Mouse (Mus musculus) ovary, postnatal 10 days (tissue): ENCODE measurements at regions not wholly inside any gene's neighbourhood (a gene's known extent, or its start where the extent isn't known, plus 50 kb on each side); places are given as distances from the start of the nearest gene placed in this dataset.

Experiments
- DNase-seq: peaks from one replicate; pipeline ENCODE4 v3.0.0; 2022; ENCODE audit warnings: low spot score

DNA sequence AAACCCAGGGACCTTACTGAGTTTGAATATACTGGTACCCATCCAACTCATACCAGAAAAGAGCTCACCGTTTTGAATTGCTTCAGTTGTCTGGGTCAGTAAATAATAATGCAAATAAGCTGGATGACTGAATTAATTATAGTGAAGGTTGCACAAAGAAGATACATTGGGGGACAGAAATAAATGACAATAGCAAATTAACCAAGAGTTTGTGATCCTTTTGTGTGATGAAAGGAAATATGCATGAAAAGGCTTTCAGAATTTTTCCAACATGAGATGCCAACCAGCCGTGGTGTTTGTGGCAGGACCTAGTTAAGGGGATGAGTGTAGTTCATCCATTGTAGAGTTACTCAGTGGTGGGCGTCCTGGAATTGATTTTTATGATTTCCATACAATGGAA, 186.5 kb upstream of the Pik3r1 start:
- no peak for DNase-seq

DNA sequence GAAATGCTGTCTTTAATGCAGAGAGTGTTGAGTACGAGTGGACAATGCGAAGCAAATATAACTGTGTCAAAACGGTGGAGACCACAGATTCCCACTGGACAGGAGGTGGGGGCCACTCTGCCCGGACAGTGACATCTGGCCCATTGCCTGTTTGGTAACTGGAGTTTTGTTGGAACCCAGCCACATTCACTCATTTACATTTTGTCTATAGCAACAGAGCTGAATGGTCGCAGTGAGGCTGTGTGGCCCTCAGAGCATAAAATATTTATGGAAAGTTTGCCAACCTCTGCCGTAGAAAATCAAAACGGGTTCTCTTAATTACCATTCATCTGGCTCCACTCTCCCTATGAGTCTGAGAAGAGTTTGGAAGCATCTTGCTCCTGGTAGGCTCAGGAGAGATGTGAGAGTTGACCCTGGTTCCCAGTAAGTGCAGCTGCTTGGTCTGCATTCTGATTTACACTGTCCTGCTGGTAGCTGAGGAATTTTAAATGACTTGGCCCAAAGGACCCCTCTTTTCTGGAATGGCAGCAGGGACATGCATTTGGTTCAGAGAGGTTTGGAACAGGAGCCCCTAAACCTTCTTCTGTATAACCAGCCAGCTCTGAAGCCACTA, 187.9 kb upstream of the Pik3r1 start:
- DNase-seq, result no peak

DNA sequence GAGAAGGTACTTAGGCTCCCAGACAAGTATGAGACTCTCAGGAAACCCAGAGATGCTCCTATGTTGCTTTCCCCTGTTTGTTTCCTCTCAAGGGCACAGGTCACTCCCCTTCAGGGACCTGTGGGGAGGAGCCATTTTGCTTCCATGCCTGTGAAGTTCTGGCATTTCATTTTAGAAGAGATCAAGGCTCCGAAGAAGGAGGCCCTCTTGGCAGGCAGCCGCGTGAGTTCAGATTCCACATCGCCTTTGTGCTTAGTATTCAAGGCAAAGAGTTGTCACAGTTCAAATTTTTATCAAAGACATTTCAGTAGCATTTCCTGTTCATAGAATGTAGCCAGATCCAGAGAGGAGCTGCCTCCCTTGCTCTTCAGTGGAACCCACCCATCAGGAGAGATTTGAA, 189.8 kb upstream of the Pik3r1 start:
- DNase-seq, result no peak

DNA sequence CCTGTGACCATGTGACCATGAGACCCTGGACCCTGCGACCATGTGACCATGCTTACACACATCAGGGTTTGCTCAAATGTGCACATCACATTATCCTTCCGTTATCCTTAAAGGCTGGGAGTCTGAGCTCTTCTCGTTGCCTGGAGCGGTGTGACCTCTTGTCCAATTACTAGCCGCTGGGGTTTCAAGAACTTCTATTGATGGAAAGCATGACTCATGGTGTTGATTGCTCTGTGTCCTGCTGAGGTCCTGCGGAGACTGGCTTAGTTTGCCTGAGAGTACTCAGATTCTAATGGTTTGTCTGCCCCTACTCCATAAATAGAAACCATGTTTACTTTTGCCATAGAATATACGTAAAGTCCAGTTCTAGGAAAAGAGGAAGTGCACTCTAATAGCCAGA, 197.5 kb upstream of the Pik3r1 start:
- DNase-seq, result no peak

DNA sequence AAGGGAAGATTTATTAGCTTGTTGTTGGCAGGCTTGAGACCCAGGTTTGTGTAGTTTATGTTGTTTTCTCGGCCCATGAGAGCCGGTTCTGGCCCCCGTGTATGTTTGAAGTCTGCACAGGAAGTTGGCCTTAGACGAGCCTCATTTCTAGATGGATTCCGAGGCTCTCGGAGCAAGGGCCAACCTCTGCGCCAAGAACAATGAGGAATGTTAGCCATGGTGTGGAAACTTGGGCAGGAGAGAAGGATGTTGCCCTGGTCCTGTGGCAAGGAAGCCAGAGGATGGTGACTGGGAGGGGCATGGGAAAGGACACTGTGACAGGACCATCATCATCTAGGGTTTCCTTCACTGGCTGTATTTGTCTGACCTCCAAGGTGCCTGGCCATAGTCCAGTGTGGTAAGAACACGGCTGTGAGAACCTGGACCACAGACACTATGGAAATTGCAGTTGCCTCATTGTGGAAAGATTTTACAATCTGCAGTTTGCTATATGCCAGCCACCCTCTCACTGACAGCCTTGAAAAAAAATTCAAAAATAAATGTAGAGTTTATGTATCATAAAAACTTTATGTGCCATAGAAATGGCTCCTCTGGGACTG, 198.9 kb upstream of the Pik3r1 start:
- no peak for DNase-seq

DNA sequence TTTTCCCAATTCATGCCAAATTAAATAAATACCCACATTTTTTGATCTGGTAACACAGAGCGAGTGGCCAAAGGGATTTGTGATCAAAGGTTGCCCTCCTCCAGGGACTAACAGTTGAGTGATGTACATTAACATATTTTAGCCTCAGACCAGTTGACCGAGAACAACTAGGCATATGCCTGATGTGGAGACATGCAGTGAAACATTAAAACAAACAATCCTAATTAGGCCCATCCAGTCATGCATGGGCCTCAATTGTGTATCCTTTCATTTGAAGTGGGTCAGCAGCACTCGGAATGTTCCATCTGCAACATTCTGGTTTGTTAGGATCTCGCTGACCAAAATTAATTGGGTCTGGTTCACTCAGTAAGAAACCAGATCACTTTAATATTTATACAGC, 199.4 kb upstream of the Pik3r1 start:
- no peak for DNase-seq

DNA sequence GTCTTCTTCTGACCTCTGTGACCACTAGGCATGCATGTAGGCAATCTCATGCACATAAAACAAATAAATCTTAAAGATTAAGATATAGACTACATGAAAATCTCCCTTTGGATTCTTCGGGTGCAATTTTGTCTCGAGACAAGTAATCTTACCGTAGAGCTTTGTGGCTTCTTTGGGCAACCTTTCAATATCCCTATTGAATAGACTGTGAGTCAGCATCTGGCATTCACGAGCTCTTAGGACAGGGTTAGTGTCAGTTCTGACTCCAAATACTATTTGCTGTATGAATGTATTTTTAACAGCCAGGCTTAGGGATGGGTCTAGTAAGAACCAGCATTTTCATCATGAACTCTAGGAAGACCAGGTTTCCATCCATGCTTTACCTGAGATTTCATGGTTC, 208.7 kb upstream of the Pik3r1 start:
- DNase-seq, result no peak

DNA sequence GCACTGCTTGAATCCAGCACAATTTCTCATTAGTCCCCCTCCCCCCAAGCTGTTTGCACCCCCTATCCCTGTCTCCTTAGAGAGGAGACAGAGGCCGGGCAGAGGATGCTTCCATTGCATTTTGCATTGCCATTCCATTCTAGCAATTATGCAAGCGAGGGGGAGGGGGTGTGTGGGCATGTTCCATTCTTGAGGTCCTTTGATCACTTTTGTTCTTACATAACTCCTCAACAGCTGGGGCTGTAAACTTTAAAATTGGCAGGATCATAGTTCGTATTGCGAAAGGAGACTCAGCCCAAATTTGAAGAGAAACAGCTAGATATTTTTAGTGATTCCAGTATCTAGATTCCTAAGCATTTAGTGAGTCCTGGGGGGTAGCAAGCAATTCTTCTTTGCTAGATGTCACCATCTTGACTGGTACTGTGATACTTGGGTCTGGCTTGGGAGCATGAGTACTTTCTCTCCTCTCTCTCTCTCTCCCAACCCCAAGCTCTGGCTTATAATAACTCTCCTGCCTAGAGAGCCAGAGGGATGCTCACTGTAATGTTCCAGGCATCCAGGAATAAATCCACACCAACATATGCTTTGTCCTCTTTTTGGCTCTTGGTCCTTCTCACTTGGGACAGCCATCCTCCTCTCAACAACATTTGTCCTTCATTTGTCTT, 212.3 kb upstream of the Pik3r1 start:
- no peak for DNase-seq

DNA sequence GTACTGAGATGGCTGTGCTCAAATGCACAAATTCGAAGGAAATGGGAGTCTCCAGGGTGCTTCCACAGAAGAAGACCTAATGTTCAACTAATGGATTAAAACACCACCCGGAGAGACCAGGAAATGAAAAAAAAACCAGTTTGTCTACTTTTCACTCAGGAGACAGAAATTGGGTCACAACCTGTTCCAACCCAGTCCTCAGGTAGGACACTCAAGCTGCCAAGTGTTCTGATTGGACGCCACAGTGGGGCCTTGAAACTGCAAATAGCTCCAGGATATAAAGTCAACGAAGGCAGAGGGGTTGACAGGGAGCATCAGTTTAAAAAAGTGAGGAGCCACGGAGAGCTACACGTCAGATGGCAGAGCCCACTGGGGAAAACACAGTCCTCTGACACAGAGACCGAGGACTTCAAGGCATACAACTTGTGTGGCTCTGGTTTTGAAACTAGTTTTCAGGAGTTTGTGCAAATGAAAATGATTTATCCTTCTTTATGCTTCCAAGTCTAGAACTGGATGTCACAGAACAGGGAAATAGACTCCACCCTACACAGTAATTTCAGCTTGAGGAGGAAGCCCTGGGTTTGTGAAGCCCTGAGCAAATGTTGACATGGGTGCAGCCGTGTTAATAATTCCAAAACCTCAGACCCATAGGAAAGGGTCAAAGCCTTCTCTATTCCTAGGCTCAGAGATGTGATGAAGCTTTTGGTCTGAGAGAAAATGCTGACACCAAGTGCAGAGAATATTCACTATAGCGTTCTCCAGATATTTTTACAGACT, 220.8 kb upstream of the Pik3r1 start:
- no peak for DNase-seq

DNA sequence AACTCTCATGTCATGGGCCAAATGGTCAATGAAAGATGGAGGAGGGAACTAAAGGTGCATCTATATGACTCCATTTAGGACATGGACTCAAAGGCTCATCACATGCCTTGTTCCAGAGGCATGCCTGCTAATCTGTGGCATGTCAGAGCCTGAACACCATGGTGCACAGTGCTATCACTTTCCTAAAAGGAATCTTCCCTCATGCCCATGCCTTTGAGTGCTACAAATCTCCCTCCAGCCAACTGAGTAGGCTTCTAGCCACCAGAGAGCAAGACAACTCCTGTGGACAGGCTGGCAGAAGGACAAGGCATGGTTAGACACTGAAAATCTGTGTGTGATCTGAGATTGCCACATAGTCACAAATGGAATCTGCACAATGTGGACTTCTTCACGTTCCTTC, 223.7 kb upstream of the Pik3r1 start:
- DNase-seq, result no peak

DNA sequence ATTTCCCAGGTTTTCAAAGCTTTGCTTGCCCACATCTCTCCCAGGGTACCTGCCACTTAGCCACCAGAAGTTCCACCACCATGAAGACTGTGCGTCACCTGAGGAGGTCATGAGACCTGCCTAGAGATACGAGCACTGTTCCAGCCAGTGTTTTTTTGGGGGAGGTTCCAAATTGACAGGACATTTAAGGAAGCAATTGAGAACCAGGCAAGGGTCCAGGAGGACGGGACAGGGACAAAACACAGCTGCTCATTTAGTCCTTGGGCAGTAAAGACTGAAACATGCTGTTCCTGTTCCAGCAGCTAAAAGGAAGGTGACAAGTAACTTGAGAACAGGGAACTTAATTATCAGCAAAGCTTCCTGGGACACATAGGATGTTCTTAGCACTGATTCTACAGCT, 226.8 kb upstream of the Pik3r1 start:
- DNase-seq, result no peak

DNA sequence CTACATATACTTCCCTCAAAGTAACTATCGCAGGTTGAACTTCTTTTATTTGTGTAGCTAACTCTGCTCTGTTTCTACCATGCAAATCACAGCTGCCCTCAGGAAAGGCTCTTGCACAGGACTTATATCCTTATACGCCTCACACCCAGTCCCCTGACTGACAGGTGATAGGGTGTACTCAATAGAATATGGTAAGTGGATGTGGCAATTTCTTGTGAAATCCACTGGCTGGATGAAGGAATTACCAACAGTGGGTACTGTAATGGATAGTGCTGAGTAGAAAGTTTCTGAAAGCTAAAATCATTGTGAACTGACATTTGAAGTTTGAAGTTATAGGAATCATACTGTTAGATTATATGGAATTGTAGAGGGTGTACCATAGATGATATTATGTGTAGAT, 227.5 kb upstream of the Pik3r1 start:
- no peak for DNase-seq

DNA sequence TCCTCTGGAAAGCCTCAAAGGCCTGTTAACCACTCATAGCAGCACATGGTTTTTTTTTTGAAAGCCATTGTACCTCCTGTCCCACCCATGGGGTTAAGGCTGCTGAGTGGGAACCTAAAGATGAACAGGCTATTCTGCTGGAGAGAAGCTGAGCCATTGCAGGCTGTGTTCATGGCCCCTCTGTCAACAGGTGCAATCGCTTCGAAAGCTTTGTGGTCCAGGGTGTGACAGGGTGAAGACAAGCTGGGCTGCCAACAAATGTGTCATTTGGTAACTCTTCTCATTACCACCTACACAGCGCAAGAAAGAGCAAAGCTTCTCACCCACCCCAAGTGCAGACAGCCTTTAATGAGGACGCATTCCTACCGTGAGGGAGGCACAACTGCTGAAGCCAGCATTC, 228.1 kb upstream of the Pik3r1 start:
- no peak for DNase-seq

DNA sequence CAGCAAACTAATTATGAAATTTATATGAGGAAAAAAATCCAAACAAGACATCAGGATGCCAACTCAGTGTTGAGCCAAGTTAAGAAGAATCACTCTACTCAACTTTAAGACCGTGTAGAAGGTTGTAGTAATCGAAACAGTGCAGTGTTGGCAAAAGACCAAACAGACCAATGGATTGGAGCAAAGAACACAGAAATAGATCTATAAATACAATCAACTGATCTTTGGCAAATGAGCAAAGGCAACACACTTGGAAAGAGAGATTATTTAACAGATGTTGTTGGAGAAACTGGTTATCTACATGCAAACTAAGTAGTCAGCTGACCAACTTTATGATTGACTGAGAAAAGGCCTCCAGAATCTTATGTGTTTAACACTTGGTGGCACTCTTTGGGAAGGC, 229.4 kb upstream of the Pik3r1 start:
- no peak for DNase-seq

DNA sequence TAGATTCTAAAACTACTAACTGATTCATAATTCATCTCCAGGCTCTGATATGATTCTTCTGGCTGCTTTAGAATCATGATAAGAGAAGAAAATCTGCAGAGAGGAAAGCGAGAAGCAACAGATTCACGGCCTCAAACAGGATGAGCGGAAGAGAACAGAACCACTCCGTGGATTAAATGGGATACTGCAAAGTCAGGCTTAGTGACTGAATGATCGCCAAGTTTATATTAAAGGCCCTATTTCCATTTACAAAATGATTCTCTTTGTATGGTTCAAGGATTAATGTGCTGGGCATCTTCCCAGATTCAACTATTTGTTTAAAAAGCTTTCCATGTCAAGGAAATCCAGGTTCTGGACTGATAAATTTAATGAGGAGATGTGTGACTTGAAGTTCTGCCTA, 238.5 kb upstream of the Pik3r1 start:
- DNase-seq, result no peak

DNA sequence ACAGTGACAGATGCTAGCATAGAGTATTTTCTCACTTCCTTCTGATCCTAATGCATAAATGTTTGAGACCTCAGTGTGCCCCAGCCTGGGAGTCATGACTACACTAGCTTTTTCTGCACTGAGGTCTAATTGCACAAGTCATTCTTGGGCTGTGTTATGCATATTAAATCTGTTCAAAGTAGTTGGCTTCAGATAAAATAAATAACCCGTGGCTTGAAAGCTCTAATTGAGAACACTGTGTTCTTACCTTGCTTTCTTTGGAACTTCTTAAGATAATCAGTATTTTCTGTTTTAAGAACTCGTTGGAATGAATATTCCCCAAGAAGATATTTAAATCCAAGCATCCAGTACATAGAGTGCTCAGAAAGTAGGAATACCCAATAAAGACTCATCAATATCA, 243.9 kb upstream of the Pik3r1 start:
- DNase-seq, result no peak

DNA sequence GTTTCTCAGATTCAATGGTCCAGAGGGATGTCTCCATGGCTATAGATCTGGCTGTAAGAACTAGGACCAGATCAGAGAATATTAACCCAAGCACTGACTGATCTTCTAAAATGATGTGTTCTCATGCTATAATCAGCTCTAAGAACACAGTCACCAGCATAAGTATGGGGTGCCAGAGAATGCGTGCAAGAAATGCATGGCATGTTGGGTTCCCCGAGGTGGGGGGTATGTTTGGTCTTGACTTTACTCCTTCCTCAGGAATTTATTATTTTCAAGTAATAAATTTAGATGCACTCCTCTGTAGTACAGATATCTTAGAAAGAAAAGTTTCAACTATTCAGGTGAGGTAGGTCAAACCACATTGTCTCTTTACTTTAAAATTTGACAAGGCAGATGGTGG, 246.5 kb upstream of the Pik3r1 start:
- no peak for DNase-seq

DNA sequence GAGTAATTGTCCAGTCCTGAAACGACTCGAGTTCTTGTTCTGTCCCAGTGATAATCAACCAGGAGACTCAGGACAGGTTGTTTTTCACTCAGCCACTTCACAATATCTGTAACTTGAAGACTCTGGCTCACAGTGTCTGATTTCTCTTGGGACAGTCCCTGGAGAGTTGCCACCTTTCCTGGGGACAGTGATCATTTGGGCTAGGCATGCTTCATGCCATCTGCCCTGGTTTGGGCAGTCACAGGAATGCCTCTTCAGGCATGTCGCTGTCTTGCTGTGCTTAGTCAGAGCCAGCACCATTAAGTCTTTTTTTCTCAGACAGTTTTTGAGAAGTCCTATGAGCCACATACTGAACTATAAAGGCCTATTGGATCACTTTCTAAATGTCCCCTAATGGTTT, 246.9 kb upstream of the Pik3r1 start:
- no peak for DNase-seq

DNA sequence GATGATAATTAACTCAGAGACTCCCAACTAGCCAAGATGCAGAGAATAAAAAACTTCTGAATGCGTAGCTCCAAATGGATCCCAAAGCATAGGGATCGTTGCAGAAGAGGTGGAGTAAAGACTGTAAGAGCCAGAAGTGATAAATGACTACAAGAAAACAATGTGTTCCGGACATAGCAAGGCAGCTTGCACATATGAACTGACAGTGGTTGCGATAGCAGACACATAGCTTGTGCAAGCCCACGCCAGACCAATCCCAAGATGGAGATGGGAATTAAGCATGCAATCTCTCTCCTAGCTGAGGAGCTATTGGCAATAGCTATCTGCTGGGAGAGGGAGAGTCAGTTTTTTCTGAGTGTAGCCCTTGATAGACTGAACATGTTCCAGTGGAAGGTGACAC, 248.5 kb upstream of the Pik3r1 start:
- no peak for DNase-seq

DNA sequence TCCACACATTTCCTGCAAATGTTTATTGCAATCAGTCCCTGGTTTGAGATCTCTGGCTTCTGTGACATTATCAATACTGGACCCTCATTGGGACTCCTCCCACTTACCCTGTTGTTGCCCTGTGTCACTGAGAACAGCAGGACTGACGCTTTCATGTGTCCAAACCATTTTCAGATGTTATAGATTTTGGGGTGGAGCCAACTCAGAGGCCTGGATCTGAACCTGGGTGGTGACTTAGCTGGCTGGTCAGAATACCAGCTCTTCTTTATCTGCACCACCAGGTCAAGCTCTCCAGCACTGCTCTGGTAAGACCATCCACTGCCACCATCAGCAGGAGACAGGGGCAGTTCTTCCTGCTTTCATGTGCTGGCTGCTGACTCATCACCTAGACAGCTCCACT, 254.3 kb upstream of the Pik3r1 start:
- DNase-seq, result no peak

DNA sequence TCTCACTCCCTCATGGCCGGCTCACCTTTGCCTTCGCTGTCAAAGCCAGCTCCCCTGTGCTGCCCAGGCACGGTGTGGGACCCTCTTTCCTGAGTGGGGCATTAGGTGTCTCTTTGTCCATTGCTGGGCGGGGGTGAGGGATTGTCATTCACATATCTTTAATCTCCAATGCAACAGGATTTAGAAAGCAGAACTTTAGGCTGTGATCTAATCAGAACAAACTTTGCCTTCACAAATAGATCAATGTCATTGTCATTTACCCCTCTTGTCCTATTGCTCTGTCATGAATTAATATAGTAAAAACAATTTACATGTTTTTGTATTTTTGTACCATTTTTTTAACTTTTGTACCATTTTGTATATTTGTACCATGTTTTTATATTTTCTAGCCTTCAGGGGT, 254.7 kb upstream of the Pik3r1 start:
- no peak for DNase-seq

DNA sequence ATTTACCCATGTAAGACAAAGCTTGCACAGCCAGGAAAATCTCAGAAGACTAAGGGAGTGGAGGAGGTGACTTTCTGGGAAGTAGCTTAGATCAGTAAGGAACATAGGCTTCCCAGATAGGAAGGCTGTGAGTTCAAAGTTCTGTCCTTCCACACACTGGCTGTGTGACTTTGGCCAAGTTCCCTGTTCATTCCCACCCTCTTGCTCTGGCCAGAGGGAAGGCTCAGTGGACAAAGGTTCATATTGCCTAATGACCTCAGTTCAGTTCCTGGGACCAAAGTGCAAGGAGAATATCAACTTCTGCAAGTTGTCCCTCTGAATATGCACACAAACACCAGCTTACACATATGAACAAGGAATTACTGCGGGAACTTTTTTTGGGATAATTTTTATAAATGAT, 255.6 kb upstream of the Pik3r1 start:
- no peak for DNase-seq

DNA sequence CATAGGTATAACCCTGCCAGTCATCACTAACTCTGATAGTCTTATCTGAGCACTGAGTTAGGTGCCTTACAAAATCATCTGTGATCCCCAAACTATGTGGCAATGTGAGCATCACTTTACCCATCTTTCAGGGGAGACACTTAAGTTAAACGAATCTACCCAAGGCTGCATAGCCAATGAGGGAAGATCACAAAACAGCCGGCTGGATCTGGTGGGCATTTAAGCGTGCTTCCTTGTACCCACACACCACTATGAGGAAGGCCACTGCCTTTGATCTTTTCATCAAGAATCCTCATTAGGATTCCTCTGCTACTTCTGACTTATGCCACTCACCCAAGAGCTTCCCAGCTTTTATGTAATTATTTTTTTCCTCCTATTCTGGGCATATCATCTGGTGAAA, 257.1 kb upstream of the Pik3r1 start:
- DNase-seq, result no peak
